Mouse (Mus musculus) leukemia stem cell, adult 10-12 weeks (primary cell): ENCODE measurements around the gene Smc5. TPM values are rescaled to one million over a fixed set of nuclear protein-coding genes. Genes with fewer than 3 reads are reported as not detected.

Source experiments
- polyA plus RNA-seq: library from polyadenylated mRNA; stranded (reverse); fragments of >175 nt; gene quantifications from 2 replicates; pipeline ENCODE4 v1.2.3, GENCODE M21; 2012; ENCODE audit warnings: low replicate concordance

The Smc5 gene
- 6.2 and 9.4 TPM in 2 replicates for polyA plus RNA-seq

GRCm38 (mm10) chr19:23273355-23274053 lies at the start of gene Smc5:
Gene Smc5, minus strand, starts transcription at chr19:23273897.

Other genes with a start within 250 kb of the Smc5 start
- 8.2 and 9.8 TPM in 2 replicates for gene Klf9, start 132.7 kb downstream of the Smc5 start, polyA plus RNA-seq
- gene Mamdc2, start 174.5 kb upstream of the Smc5 start, polyA plus RNA-seq, result not detected in 2 replicates